Mouse (Mus musculus) lung, postnatal 0 days (tissue): ENCODE data around the gene Dlg2.

Source experiments
- CTCF ChIP-seq: IDR thresholded peaks from 2 replicates; pipeline ENCODE4 v1.5.1; 2016; ENCODE audit warnings: antibody characterized with exemption, mild to moderate bottlenecking
- EP300 ChIP-seq: IDR thresholded peaks from 2 replicates; pipeline ENCODE4 v1.6.1; 2016; ENCODE audit warnings: antibody characterized with exemption, mild to moderate bottlenecking, control low read depth

- TF ChIP-seq CTCF, result no peak
- TF ChIP-seq EP300, result no peak
Measured at GRCm38 (mm10) chr7:91897509-91897908, 1421.0 kb downstream of the Dlg2 start.
